Mouse (Mus musculus) 3T3-L1 (cell line): ENCODE measurements around the gene Lias.
A peak's percentile ranks its signal among the peaks of the same experiment; 100 is the strongest.

Source experiments
- DNase-seq: peaks from one replicate; pipeline ENCODE4 v3.0.0-alpha.2; 2015; ENCODE audit warnings: low read depth, low spot score

Lias gene

GRCm38 (mm10) chr5:65390648-65391644, at the start of gene Lias, which contains the start of gene Rpl9:
TSS of gene Lias (plus strand) at chr5:65391497.
TSS of gene Rpl9 (minus strand) at chr5:65391444.
- DNase-seq, result peak; percentile 96

- no peak for DNase-seq
Observed at GRCm38 (mm10) chr5:65348168-65348567, 43.1 kb upstream of the Lias start, which contains the start of gene Klb. TSS of gene Klb (plus strand) at chr5:65348314.

GRCm38 (mm10) chr5:65350508-65350907, 40.8 kb upstream of the Lias start:
- no peak for DNase-seq

DNA sequence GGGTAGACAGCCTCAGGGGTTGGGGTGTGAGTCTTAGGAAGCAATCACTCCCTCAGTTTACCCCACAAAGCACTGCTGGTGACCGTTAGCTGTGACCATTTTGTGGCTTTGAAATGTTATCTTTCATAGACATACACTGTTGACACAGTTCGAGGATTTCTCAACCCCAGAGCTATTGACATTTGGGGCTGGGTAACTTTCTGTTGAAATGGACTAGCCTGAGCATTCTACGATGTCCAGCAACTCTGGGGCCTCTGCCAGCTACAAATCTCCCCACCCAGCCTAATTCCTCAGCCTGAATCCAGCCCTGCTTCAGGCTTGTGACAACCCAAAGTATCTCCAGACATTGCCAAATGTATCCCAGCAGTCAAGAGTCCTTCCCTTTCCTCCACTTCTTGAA, 37.2 kb upstream of the Lias start:
- DNase-seq, result no peak

- DNase-seq, result peak; percentile 33
Observed at GRCm38 (mm10) chr5:65354985-65355384, 36.3 kb upstream of the Lias start.

DNA sequence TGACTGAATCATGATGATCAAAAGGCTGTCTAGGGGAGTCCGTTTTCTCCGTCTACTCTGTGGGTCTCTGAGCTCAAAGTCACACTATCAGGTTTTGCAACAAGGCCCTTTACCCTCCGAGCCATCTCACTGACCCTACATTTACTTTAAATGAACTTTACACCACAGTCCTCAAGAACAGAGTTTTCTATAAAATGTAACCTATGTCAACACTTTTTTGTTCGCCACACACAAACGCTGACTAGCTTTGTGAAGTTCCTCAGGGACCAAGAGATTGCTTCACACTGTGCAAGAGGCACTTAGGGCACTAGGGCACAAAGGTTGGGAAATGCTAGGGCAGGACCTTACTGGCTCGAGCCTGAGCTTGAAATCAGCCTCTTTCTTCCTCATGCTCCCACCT, 34.4 kb upstream of the Lias start:
- no peak for DNase-seq

DNA sequence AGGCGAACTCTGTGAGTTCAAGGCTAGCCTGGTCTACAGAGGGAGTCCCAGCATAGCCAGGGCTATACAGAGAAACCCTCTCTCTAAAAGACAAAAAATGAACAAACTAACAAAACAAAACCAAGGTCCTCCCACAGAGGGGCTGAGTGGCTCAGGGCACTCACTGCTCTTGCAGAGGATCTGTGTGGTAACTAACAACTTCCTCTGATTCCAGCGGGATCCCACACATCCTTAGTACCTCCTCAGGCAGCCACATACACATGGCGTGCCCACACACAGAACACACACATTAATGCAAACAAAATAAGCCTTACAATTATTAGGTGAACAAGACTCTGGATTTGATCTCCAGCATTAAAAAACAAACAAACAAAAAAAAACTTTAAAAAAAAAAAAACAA, 33.5 kb upstream of the Lias start:
- DNase-seq, result no peak

DNA sequence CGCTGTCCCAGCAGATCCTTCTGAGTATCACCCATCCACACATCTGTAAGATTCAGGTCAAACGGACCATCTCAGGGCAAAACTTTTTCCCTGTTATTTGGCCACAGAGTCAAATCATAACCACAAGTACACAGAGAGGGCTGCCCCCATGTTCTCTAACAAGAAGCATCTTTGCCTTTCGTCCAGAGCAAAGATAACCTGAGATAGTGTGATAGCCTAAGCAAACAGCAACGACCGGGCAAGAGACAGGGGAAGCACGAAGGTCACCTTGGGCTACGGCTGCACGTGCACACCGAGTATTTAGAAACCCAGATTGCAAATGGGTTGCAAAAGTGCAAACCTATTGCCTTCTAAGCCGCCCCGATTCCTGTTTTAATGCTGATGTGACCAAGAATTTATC, 23.5 kb upstream of the Lias start:
- DNase-seq, result no peak

- no peak for DNase-seq
Observed at GRCm38 (mm10) chr5:65371551-65371950, 19.7 kb upstream of the Lias start.

DNA sequence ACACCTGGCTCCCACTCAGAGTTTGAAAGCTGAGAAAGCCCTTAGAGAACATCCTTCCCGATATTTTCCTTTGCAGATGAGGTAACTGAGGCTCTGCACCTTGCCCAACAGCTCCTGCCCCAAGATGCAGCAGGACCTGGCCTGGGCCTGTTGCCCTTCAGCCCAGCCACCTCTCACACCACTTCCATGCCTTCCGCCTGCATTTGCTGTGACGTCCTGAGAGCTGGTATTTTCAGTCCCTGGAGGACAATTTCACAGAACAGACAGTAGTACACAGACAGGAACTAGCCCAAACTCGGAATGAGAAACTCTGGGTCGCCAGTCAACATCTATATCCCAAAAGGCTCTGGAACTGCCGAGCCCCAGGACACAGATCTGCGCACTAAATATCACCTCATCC, 16.6 kb upstream of the Lias start:
- DNase-seq, result no peak

GRCm38 (mm10) chr5:65385704-65386103, 5.6 kb upstream of the Lias start:
- no peak for DNase-seq

DNA sequence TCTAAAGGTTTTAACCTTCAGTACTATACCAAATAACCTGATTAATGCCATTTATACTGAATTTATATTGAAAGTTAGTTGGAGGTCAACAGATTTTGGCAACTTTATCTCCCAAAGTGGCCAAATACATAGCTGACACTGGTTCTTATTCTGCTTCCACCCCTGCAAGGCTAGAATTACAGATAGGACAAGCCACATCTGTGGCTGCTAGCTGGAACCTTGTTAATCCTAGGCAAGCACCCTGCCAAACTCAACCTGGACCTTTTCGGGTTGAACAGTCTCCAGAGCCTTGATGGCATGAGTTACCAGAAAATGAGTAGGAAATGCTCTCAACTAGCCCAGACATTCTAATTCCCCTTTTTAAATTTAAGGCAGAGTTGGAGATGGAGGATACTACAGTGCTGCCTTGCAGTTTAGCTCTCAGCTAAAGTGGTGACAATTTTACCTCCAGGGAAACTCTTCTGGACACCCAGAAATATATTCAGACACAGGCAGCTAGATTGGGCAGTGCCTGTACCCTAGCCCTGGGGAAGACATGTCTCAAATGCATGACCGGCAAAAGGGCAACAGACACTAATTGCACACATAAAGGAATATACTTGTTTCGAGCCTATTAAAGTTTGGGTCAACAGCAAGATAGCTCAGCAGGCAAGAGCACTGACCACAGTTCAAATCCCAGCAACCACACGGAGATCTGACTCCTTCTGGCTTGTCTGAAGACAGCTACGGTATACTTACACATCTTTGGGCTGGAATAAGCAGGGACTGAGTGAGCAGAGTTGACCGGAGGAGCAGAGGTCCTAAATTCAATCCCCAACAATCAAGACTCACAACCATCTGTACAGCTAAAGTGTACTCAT, 4.1 kb upstream of the Lias start:
- peak; percentile 15 for DNase-seq

- peak; percentile 61 for DNase-seq
Observed at GRCm38 (mm10) chr5:65391753-65392152, 456 bp downstream of the Lias start.

GRCm38 (mm10) chr5:65394425-65394824, 3.1 kb downstream of the Lias start:
- peak; percentile 15 for DNase-seq

GRCm38 (mm10) chr5:65401251-65401994, 10.1 kb downstream of the Lias start:
- DNase-seq, result peak; percentile 92

DNA sequence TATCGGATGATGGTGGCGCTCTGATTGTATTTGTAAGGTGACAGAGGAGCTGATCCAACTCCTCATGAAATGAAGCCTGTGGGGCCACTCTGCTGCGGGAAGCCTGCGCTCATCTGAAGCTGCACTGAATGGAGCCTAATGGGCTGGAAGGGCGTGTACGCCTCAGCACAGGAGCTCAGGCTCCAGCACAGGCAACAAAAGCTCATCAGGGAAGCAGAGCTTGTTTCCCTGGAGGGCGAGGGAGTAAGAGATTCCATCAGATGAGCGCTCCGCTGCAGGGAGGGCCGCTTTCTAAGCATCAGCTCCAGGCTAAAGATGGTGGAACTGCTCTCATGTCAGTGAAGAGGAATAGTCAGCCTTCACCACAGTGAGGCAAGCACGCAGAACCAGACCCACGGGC, 16.7 kb downstream of the Lias start:
- DNase-seq, result no peak

DNA sequence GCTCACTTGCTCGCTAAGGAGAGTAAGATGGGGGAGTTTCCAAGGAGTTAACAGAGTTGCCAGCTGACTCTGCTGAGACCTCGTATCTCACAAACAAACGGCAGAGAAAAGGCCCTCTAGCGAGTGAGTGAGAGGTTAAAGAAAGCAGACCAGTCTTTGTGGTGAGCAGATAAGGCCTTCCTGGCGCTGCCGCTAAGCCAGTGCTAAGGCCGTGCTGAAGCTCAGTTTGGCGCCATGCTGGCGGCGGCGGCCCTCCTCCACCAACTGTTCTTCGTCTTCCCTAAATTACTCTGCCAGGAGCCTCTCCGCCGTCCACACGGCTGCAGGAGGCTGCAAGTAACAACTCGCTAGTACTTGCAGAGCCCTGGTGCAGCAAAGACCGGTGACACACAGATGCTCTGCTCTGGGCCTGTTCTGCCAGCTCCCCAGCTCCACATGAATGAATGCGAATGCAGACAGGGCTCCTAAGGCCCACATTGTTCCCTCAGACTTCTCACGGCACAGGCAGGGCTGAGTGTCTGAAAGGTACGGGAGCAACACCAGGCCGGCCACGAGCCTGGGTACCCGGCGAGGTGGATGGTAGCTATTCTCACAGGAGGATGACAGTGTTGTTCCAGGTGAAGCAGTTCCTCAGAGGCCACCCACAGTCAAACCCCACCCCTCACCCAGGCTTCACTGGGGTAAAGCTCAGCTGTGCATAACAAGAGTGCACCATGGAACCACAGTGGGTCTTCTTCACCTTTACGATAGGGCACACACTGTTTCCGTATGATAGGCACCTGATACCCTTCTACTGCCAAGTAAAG, 24.6 kb downstream of the Lias start:
- DNase-seq, result no peak

GRCm38 (mm10) chr5:65419136-65419535, 27.8 kb downstream of the Lias start:
- no peak for DNase-seq

GRCm38 (mm10) chr5:65420822-65421221, 29.5 kb downstream of the Lias start:
- no peak for DNase-seq

DNA sequence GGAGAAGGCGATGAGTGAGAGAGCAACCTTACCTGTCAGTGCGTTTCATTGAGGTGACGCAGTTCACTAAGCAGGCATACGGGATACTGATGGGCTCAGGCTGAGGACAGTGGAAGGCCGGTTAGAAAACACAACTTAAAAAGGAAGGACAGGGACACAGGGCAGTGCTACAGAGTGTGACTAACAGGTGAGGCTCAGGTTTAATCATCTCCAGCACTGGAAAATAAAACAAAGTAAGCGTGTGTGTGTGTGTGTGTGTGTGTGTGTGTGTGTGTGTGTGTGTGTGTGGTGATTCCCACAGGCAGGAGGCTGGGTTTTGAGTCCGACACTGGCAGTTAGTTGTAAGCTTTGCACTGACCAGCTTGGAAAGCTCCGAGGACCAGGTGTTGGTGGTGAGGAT, 31.5 kb downstream of the Lias start:
- DNase-seq, result no peak

- DNase-seq, result no peak
Observed at GRCm38 (mm10) chr5:65424215-65424614, 32.9 kb downstream of the Lias start.
